Mouse (Mus musculus): ENCODE data around the gene Adh5.

DNA sequence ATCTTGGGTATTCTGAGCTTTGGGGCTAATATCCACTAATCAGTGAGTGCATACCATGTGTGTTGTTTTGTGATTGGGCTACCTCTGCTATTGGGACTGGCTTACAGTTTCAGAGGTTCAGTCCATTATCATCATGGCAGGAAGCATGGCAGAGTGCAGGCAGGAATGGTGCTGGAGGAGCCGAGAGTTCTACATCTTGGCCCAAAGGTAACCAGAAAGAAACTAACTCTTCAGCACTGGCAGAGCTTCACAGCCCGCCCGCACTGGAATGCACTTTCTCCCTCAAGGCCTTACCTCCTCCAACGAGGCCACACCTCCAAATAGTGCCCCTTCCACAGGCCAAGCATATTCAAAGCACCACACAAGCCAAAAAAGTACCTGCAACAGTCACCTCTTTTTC lies 55.8 kb downstream of the Adh5 start:
- TF ChIP-seq SIN3A (IDR thresholded peaks at IDR 0.05; ENCODE audit: low read length) (no peak), CTCF (conservative IDR thresholded peaks at IDR 0.05 in 1 of 2, IDR thresholded peaks at IDR 0.05 in 1 of 2; ENCODE audit: low read depth in 2 of 2, low read length in 2 of 2) (no peak), POLR2A (IDR thresholded peaks at IDR 0.05; ENCODE audit: low read depth, low read length) (no peak), MEF2A (IDR thresholded peaks at IDR 0.05; ENCODE audit: borderline replicate concordance, low read depth, low read length) (no peak), KAT2A (IDR thresholded peaks at IDR 0.05; ENCODE audit: insufficient replicate concordance, low read length) (no peak), ZMIZ1 (IDR thresholded peaks at IDR 0.05; ENCODE audit: low read depth, low read length) (no peak)
